Mouse (Mus musculus) liver, adult 2 months (tissue): ENCODE measurements around the gene Atg10.

ENCODE experiments used
- CTCF ChIP-seq: fragments of 200-500 bp; IDR thresholded peaks from 2 replicates; pipeline ENCODE4 v1.5.1; 2011; ENCODE audit warnings: low read depth, low read length, control low read depth
- POLR2A ChIP-seq: fragments of 200-500 bp; IDR thresholded peaks from 2 replicates; pipeline ENCODE4 v1.6.1; 2011; ENCODE audit warnings: low read length, control low read depth; ENCODE audit not compliant: insufficient read depth; ENCODE audit errors: extremely low read depth

GRCm38 (mm10) chr13:91048171-91048570 is 175.6 kb downstream of the Atg10 start:
- TF ChIP-seq POLR2A (no peak), CTCF (no peak)
